Mouse (Mus musculus) limb, embryonic 13.5 days (tissue): Measurements from ENCODE around the gene Gm826. TPM values are rescaled to one million over a fixed set of nuclear protein-coding genes. Genes with fewer than 3 reads are reported as not detected.
A peak's percentile ranks its signal among the peaks of the same experiment; 100 is the strongest.

ENCODE experiments used
- ATAC-seq: fragments of 200-750 bp; cut with Nextera tagmentation; 2 replicates; pipeline ENCODE4 v1.8.0; 2017; ENCODE audit warnings: low read depth, moderate number of reproducible peaks, moderate TSS enrichment; ENCODE audit not compliant: low FRiP score
- H3K27ac ChIP-seq: fragments of 300-500 bp; sonication (generic); 2 replicates; pipeline ENCODE4 v1.5.1; 2015; ENCODE audit warnings: inconsistent platforms, mild to moderate bottlenecking, moderate library complexity
- H3K27me3 ChIP-seq: fragments of 300-500 bp; sonication (generic); 2 replicates; pipeline ENCODE4 v1.6.1; 2015; ENCODE audit warnings: mild to moderate bottlenecking, inconsistent platforms
- H3K36me3 ChIP-seq: fragments of 300-500 bp; sonication (generic); 2 replicates; pipeline ENCODE4 v1.6.1; 2015; ENCODE audit warnings: inconsistent platforms, mild to moderate bottlenecking, moderate library complexity
- H3K4me1 ChIP-seq: fragments of 300-500 bp; sonication (generic); 2 replicates; pipeline ENCODE4 v1.6.1; 2015; ENCODE audit warnings: inconsistent platforms
- H3K4me2 ChIP-seq: fragments of 300-500 bp; sonication (generic); replicated peaks from 2 replicates; pipeline ENCODE4 v1.6.1; 2015; ENCODE audit warnings: inconsistent platforms, mild to moderate bottlenecking, moderate library complexity
- H3K4me3 ChIP-seq: fragments of 300-500 bp; sonication (generic); 2 replicates; pipeline ENCODE4 v1.5.1; 2015; ENCODE audit warnings: moderate library complexity, mild to moderate bottlenecking, inconsistent platforms
- H3K9ac ChIP-seq: fragments of 300-500 bp; sonication (generic); 2 replicates; pipeline ENCODE4 v1.6.1; 2015; ENCODE audit warnings: mild to moderate bottlenecking, inconsistent platforms
- H3K9me3 ChIP-seq: fragments of 300-500 bp; sonication (generic); 2 replicates; pipeline ENCODE4 v1.6.1; 2016; ENCODE audit warnings: inconsistent platforms
- WGBS: fragments of 180-500 bp; shearing (Covaris S2); methylation state at CpG from one replicate; pipeline ENCODE4 v1.1.7; 2015; 5-methylcytosine and 5-hydroxymethylcytosine counted together
- polyA plus RNA-seq: library from polyadenylated mRNA; unstranded; fragments of >200 nt; fragmentation: Nextera tagmentation; extraction: Ambion mirVana; gene quantifications from 2 replicates; pipeline ENCODE4 v1.2.1, GENCODE M21; 2015

Gene Gm826
- polyA plus RNA-seq, 1 experiment from 2014 or later, result 0.33 TPM

- peaks cover 73% of the 10 kb centered on the region for H3K27me3 ChIP-seq
- peaks cover 55% of the 10 kb centered on the region for H3K4me1 ChIP-seq
- WGBS, result 1% methylated on average over 12 of the region's 12 CpGs
- H3K9me3 ChIP-seq, result no peaks in the 10 kb centered on the region
- peak overlapping the region; percentile 80 for H3K9ac ChIP-seq
- no peak overlapping the region for H3K27ac ChIP-seq
- no peak for ATAC-seq
- peak overlapping the region; percentile 66 for H3K4me3 ChIP-seq
- peak overlapping the region; percentile 96 for H3K4me2 ChIP-seq
- H3K36me3 ChIP-seq, result no peaks in the 10 kb centered on the region
Measured at GRCm38 (mm10) chr2:160364666-160365065, 30.7 kb upstream of the Gm826 start.

GRCm38 (mm10) chr2:160364128-160364650, 30.2 kb upstream of the Gm826 start:
- no peak overlapping the region for H3K27ac ChIP-seq
- WGBS, result 1% methylated on average over 9 of the region's 9 CpGs
- H3K4me3 ChIP-seq, result peak overlapping the region; percentile 66
- no peak for ATAC-seq
- peaks cover 73% of the 10 kb centered on the region for H3K27me3 ChIP-seq
- H3K9ac ChIP-seq, result peak overlapping the region; percentile 80
- peak overlapping the region; percentile 96 for H3K4me2 ChIP-seq
- H3K36me3 ChIP-seq, result no peaks in the 10 kb centered on the region
- H3K4me1 ChIP-seq, result peaks cover 52% of the 10 kb centered on the region
- no peaks in the 10 kb centered on the region for H3K9me3 ChIP-seq

GRCm38 (mm10) chr2:160363201-160363600, 29.2 kb upstream of the Gm826 start:
- H3K4me2 ChIP-seq, result peak overlapping the region; percentile 45
- H3K9ac ChIP-seq, result no peak overlapping the region
- peaks cover 73% of the 10 kb centered on the region for H3K27me3 ChIP-seq
- H3K9me3 ChIP-seq, result no peaks in the 10 kb centered on the region
- WGBS, result 32% methylated on average over 4 of the region's 4 CpGs
- peaks cover 52% of the 10 kb centered on the region for H3K4me1 ChIP-seq
- ATAC-seq, result no peak
- H3K4me3 ChIP-seq, result peak overlapping the region; percentile 22
- no peak overlapping the region for H3K27ac ChIP-seq
- no peaks in the 10 kb centered on the region for H3K36me3 ChIP-seq

GRCm38 (mm10) chr2:160361442-160362121, 27.6 kb upstream of the Gm826 start:
- WGBS, result 12% methylated on average over 16 of the region's 16 CpGs
- H3K9me3 ChIP-seq, result no peaks in the 10 kb centered on the region
- H3K4me1 ChIP-seq, result peaks cover 60% of the 10 kb centered on the region
- H3K27ac ChIP-seq, result no peak overlapping the region
- no peak overlapping the region for H3K9ac ChIP-seq
- 0 out of 2 replicates have a peak overlapping the region, but pooled peaks have one; percentile 0 for H3K4me3 ChIP-seq
- H3K4me2 ChIP-seq, result 0 out of 2 replicates have a peak overlapping the region, but pooled peaks have one; percentile 7
- no peak for ATAC-seq
- H3K27me3 ChIP-seq, result peaks cover 86% of the 10 kb centered on the region
- no peaks in the 10 kb centered on the region for H3K36me3 ChIP-seq

- Histone ChIP-seq H3K4me3 (no peak overlapping the region), H3K27me3 (peaks cover 84% of the 10 kb centered on the region), H3K36me3 (no peaks in the 10 kb centered on the region), H3K4me2 (no peak overlapping the region), H3K4me1 (peaks cover 48% of the 10 kb centered on the region), H3K9ac (no peak overlapping the region), H3K9me3 (no peaks in the 10 kb centered on the region), H3K27ac (no peak overlapping the region)
- 7% methylated on average over 8 of the region's 8 CpGs for whole genome bisulfite sequencing
- no peak for ATAC-seq
Measured at GRCm38 (mm10) chr2:160360234-160360874, 26.4 kb upstream of the Gm826 start.

- 8% methylated on average over 4 of the region's 4 CpGs for WGBS
- H3K4me2 ChIP-seq, result no peak overlapping the region
- H3K27me3 ChIP-seq, result peaks cover 83% of the 10 kb centered on the region
- H3K4me3 ChIP-seq, result no peak overlapping the region
- H3K9ac ChIP-seq, result no peak overlapping the region
- peaks cover 39% of the 10 kb centered on the region for H3K4me1 ChIP-seq
- no peak for ATAC-seq
- H3K27ac ChIP-seq, result no peak overlapping the region
- H3K9me3 ChIP-seq, result no peaks in the 10 kb centered on the region
- no peaks in the 10 kb centered on the region for H3K36me3 ChIP-seq
Measured at GRCm38 (mm10) chr2:160358896-160359295, 24.9 kb upstream of the Gm826 start.

GRCm38 (mm10) chr2:160357442-160357841, 23.5 kb upstream of the Gm826 start:
- Histone ChIP-seq H3K27me3 (peaks cover 77% of the 10 kb centered on the region), H3K4me2 (peak overlapping the region; percentile 7; the same call in 1 of the 2 replicates), H3K9ac (no peak overlapping the region), H3K4me3 (no peak overlapping the region), H3K36me3 (no peaks in the 10 kb centered on the region), H3K9me3 (no peaks in the 10 kb centered on the region), H3K27ac (no peak overlapping the region), H3K4me1 (peaks cover 43% of the 10 kb centered on the region)
- WGBS, result 11% methylated on average over 4 of the region's 4 CpGs
- ATAC-seq, result peak; percentile 42

GRCm38 (mm10) chr2:160356132-160356531, 22.2 kb upstream of the Gm826 start:
- WGBS, result 56% methylated on average over 5 of the region's 5 CpGs
- H3K9ac ChIP-seq, result no peak overlapping the region
- no peak overlapping the region for H3K27ac ChIP-seq
- no peak overlapping the region for H3K4me2 ChIP-seq
- peaks cover 68% of the 10 kb centered on the region for H3K27me3 ChIP-seq
- H3K4me1 ChIP-seq, result peaks cover 42% of the 10 kb centered on the region
- ATAC-seq, result no peak
- no peak overlapping the region for H3K4me3 ChIP-seq
- no peaks in the 10 kb centered on the region for H3K36me3 ChIP-seq
- no peaks in the 10 kb centered on the region for H3K9me3 ChIP-seq

- Histone ChIP-seq H3K4me1 (peaks cover 30% of the 10 kb centered on the region), H3K27me3 (peaks cover 54% of the 10 kb centered on the region), H3K36me3 (no peaks in the 10 kb centered on the region), H3K9me3 (no peaks in the 10 kb centered on the region), H3K4me2 (no peak overlapping the region), H3K9ac (no peak overlapping the region), H3K4me3 (no peak overlapping the region), H3K27ac (no peak overlapping the region)
- 59% methylated on average over 2 of the region's 2 CpGs for WGBS
- ATAC-seq, result no peak
Measured at GRCm38 (mm10) chr2:160354319-160354718, 20.4 kb upstream of the Gm826 start.

- no peak overlapping the region for H3K4me2 ChIP-seq
- H3K4me3 ChIP-seq, result no peak overlapping the region
- H3K9ac ChIP-seq, result no peak overlapping the region
- H3K27me3 ChIP-seq, result peaks cover 46% of the 10 kb centered on the region
- no peaks in the 10 kb centered on the region for H3K9me3 ChIP-seq
- H3K4me1 ChIP-seq, result peaks cover 30% of the 10 kb centered on the region
- no peak for ATAC-seq
- no peak overlapping the region for H3K27ac ChIP-seq
- 34% methylated on average over 2 of the region's 2 CpGs for WGBS
- H3K36me3 ChIP-seq, result no peaks in the 10 kb centered on the region
Measured at GRCm38 (mm10) chr2:160353581-160353980, 19.6 kb upstream of the Gm826 start.

GRCm38 (mm10) chr2:160351038-160351574, 17.1 kb upstream of the Gm826 start:
- no peak overlapping the region for H3K4me3 ChIP-seq
- peaks cover 23% of the 10 kb centered on the region for H3K27me3 ChIP-seq
- H3K4me2 ChIP-seq, result no peak overlapping the region
- WGBS, result 33% methylated on average over 8 of the region's 8 CpGs
- no peak overlapping the region for H3K9ac ChIP-seq
- peaks cover 21% of the 10 kb centered on the region for H3K4me1 ChIP-seq
- no peaks in the 10 kb centered on the region for H3K36me3 ChIP-seq
- no peak for ATAC-seq
- no peak overlapping the region for H3K27ac ChIP-seq
- no peaks in the 10 kb centered on the region for H3K9me3 ChIP-seq

- H3K27me3 ChIP-seq, result peaks cover 15% of the 10 kb centered on the region; the same call in 1 of the 2 replicates
- WGBS, result 42% methylated on average over 4 of the region's 4 CpGs
- peaks cover 21% of the 10 kb centered on the region for H3K4me1 ChIP-seq
- H3K9me3 ChIP-seq, result no peaks in the 10 kb centered on the region
- H3K9ac ChIP-seq, result no peak overlapping the region
- ATAC-seq, result no peak
- no peak overlapping the region for H3K4me2 ChIP-seq
- no peak overlapping the region for H3K27ac ChIP-seq
- H3K36me3 ChIP-seq, result no peaks in the 10 kb centered on the region
- H3K4me3 ChIP-seq, result no peak overlapping the region
Measured at GRCm38 (mm10) chr2:160349578-160349977, 15.6 kb upstream of the Gm826 start.
